Mouse (Mus musculus): ENCODE measurements around the gene Cacna2d1.

Gene Cacna2d1

GRCm38 (mm10) chr5:16265385-16265784, 330.9 kb downstream of the Cacna2d1 start:
- in situ Hi-C loops (cut with MboI, MseI) = no loop called here

- in situ Hi-C loops (cut with MboI, MseI) = no loop called here
These were observed 342.6 kb downstream of the Cacna2d1 start for GRCm38 (mm10) chr5:16277058-16277457.

GRCm38 (mm10) chr5:16281229-16281628, 346.7 kb downstream of the Cacna2d1 start:
- in situ Hi-C loops (cut with MboI, MseI) = no loop called here

GRCm38 (mm10) chr5:16293223-16293622, 358.7 kb downstream of the Cacna2d1 start:
- in situ Hi-C loops (cut with MboI, MseI) = no loop called here

GRCm38 (mm10) chr5:16293825-16294224, 359.3 kb downstream of the Cacna2d1 start:
- in situ Hi-C loops (cut with MboI, MseI) = no loop called here

- in situ Hi-C loops (cut with MboI, MseI) = loop anchor here (5.0 kb wide), 1 partner anchor 452 kb away; no protein-coding TSS in a partner anchor
These were observed 360.2 kb downstream of the Cacna2d1 start for GRCm38 (mm10) chr5:16294708-16295107.

GRCm38 (mm10) chr5:16297170-16297771, 362.8 kb downstream of the Cacna2d1 start:
- in situ Hi-C loops (cut with MboI, MseI) = loop anchor here (5.0 kb wide), 1 partner anchor 455 kb away; no protein-coding TSS in a partner anchor

- in situ Hi-C loops (cut with MboI, MseI) = loop anchor here (5.0 to 10.0 kb wide), 3 partner anchors 457 to 595 kb away; no protein-coding TSS in a partner anchor
These were observed 365.1 kb downstream of the Cacna2d1 start for GRCm38 (mm10) chr5:16299631-16300030.

- in situ Hi-C loops (cut with MboI, MseI) = loop anchor here (10.0 kb wide), 2 partner anchors 565 to 605 kb away; no protein-coding TSS in a partner anchor
These were observed 374.9 kb downstream of the Cacna2d1 start for GRCm38 (mm10) chr5:16309168-16310006.

GRCm38 (mm10) chr5:16314242-16314641, 379.8 kb downstream of the Cacna2d1 start:
- in situ Hi-C loops (cut with MboI, MseI) = no loop called here

- in situ Hi-C loops (cut with MboI, MseI) = no loop called here
These were observed 381.5 kb downstream of the Cacna2d1 start for GRCm38 (mm10) chr5:16315983-16316390.

GRCm38 (mm10) chr5:16317680-16318242, 383.3 kb downstream of the Cacna2d1 start:
- in situ Hi-C loops (cut with MboI, MseI) = no loop called here

GRCm38 (mm10) chr5:16326610-16327009, 392.1 kb downstream of the Cacna2d1 start:
- in situ Hi-C loops (cut with MboI, MseI) = no loop called here

GRCm38 (mm10) chr5:16345393-16345792, 410.9 kb downstream of the Cacna2d1 start:
- in situ Hi-C loops (cut with MboI, MseI) = no loop called here

- in situ Hi-C loops (cut with MboI, MseI) = no loop called here
These were observed 421.3 kb downstream of the Cacna2d1 start for GRCm38 (mm10) chr5:16355816-16356215.

GRCm38 (mm10) chr5:16357709-16358108, 423.2 kb downstream of the Cacna2d1 start:
- in situ Hi-C loops (cut with MboI, MseI) = no loop called here

- in situ Hi-C loops (cut with MboI, MseI) = no loop called here
These were observed 427.6 kb downstream of the Cacna2d1 start for GRCm38 (mm10) chr5:16362076-16362475.

- in situ Hi-C loops (cut with MboI, MseI) = no loop called here
These were observed 428.7 kb downstream of the Cacna2d1 start for GRCm38 (mm10) chr5:16363171-16363570.

- in situ Hi-C loops (cut with MboI, MseI) = loop anchor here (10.0 kb wide), 1 partner anchor 626 kb away; no protein-coding TSS in a partner anchor
These were observed 436.2 kb downstream of the Cacna2d1 start for GRCm38 (mm10) chr5:16370706-16371105.

GRCm38 (mm10) chr5:16373966-16374365, 439.5 kb downstream of the Cacna2d1 start:
- in situ Hi-C loops (cut with MboI, MseI) = loop anchor here (10.0 kb wide), 1 partner anchor 629 kb away; no protein-coding TSS in a partner anchor

- in situ Hi-C loops (cut with MboI, MseI) = loop anchor here (10.0 kb wide), 1 partner anchor 632 kb away; no protein-coding TSS in a partner anchor
These were observed 441.9 kb downstream of the Cacna2d1 start for GRCm38 (mm10) chr5:16376329-16376908.

GRCm38 (mm10) chr5:16410011-16410410, 475.5 kb downstream of the Cacna2d1 start:
- in situ Hi-C loops (cut with MboI, MseI) = no loop called here

All from regulatory T cell (primary cell).